Mouse (Mus musculus) myocyte (in vitro differentiated cells): Measurements from ENCODE around the gene Rdm1.

Experiments used
- POLR2A ChIP-seq: IDR thresholded peaks from one replicate; pipeline ENCODE4 v1.6.1; 2011; ENCODE audit warnings: low read depth, mild to moderate bottlenecking, control low read depth, moderate library complexity; ENCODE audit not compliant: insufficient read length
- USF1 ChIP-seq: IDR thresholded peaks from one replicate; pipeline ENCODE4 v1.6.1; 2011; ENCODE audit warnings: low read depth, mild to moderate bottlenecking, control low read depth, moderate library complexity

DNA sequence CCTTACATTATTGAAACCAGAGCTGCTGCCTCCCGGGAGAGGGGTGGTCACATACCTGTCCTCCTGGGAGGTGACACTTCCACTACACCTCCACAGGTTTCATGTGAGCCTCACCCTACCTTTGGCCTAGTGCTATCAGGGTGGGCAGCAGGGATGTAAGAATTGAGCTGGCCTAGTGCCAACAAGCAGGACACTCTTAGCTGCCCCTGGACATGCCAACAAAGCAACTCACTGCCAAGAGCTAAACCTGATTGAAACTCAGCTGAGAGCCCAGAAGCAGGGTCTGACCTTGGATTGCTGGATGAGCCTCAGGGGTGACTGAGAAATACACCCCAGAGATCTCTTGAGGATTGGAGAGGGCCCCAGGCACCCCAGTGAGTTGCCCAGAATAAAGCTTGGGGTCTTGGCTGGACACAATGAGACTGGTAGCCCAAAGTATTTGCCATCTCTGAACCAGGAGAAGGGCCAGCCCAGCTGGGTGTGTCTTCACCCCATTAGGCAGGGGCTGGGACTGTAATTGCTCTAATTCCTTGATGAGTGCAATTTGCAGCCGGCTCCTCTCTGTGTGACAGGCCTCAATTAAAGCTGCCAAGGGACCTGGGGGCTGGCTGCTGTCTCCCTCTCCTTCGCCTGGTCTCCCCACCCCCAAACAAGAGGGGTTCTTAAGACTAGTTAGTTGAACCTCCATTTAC lies 53.8 kb downstream of the Rdm1 start:
- no peak for TF ChIP-seq USF1
- no peak for TF ChIP-seq POLR2A
